Mouse (Mus musculus) MEL (cell line): Measurements from ENCODE around the gene Slc38a7. TPM values are rescaled to one million over a fixed set of nuclear protein-coding genes. Genes with fewer than 3 reads are reported as not detected.
"Not testable (repeated sequence)": the region's sequence is repeated elsewhere in the genome, so short reads cannot be mapped to it uniquely, and the experiment has no call there.

Source experiments
- DNase-seq: peaks from one replicate; pipeline ENCODE4 v3.0.0; 2011; ENCODE audit warnings: low read depth, low spot score
- H3K27ac ChIP-seq: 2 replicates; pipeline ENCODE4 v1.5.1; 2012; ENCODE audit warnings: low read depth, mild to moderate bottlenecking, control low read depth, low read length, moderate library complexity; ENCODE audit not compliant: control insufficient read depth
- H3K27me3 ChIP-seq, 2 experiments: fragments of 150-350 bp in 1 of 2; sonication (generic) in 1 of 2; 2 replicates each; pipeline ENCODE4 v1.6.1; 2012; ENCODE audit warnings: low read length in 2 of 2, mild to moderate bottlenecking in 2 of 2, improper control_type of control experiment in 1 of 2, moderate library complexity in 1 of 2; ENCODE audit not compliant: insufficient read depth in 2 of 2, control insufficient read depth in 1 of 2
- H3K36me3 ChIP-seq, 2 experiments: 2 replicates each; pipeline ENCODE4 v1.6.1; 2012 to 2014; ENCODE audit warnings: low read length in 2 of 2, improper control_type of control experiment in 1 of 2, inconsistent platforms in 1 of 2, mild to moderate bottlenecking in 1 of 2; ENCODE audit not compliant: insufficient read depth in 2 of 2, control insufficient read depth in 1 of 2
- H3K4me1 ChIP-seq, 2 experiments: fragments of 150-350 bp in 1 of 2; sonication (generic) in 1 of 2; 2 replicates each; pipeline ENCODE4 v1.6.1; 2012; ENCODE audit warnings: low read length in 2 of 2, improper control_type of control experiment in 1 of 2, mild to moderate bottlenecking in 1 of 2; ENCODE audit not compliant: insufficient read depth in 2 of 2, control insufficient read depth in 1 of 2
- H3K4me3 ChIP-seq, 2 experiments: fragments of 150-350 bp in 1 of 2; sonication (generic) in 1 of 2; 2 replicates each; pipeline ENCODE4 v1.5.1; 2012; ENCODE audit warnings: low read depth in 2 of 2, low read length in 2 of 2, mild to moderate bottlenecking in 2 of 2, moderate library complexity in 2 of 2, control low read depth in 1 of 2, improper control_type of control experiment in 1 of 2; ENCODE audit not compliant: control insufficient read depth in 1 of 2, insufficient read depth in 1 of 2
- H3K79me2 ChIP-seq: 2 replicates; pipeline ENCODE4 v1.6.1; 2012; ENCODE audit warnings: mild to moderate bottlenecking, low read length, moderate library complexity; ENCODE audit not compliant: control insufficient read depth, poor library complexity, insufficient read depth
- H3K9ac ChIP-seq: 2 replicates; pipeline ENCODE4 v1.6.1; 2012; ENCODE audit warnings: low read depth, mild to moderate bottlenecking, control low read depth, low read length, moderate library complexity; ENCODE audit not compliant: control insufficient read depth, poor library complexity, severe bottlenecking
- H3K9me3 ChIP-seq: fragments of 150-350 bp; sonication (generic); replicated peaks from 2 replicates; pipeline ENCODE4 v1.6.1; 2012; ENCODE audit warnings: mild to moderate bottlenecking, low read length, improper control_type of control experiment, moderate library complexity; ENCODE audit not compliant: insufficient read depth
- CHD1 ChIP-seq: IDR thresholded peaks from 2 replicates; pipeline ENCODE4 v1.6.1; 2012; ENCODE audit warnings: low read depth, mild to moderate bottlenecking, inconsistent platforms, low read length, improper control_type of control experiment
- ETS1 ChIP-seq: IDR thresholded peaks from 2 replicates; pipeline ENCODE4 v1.6.1; 2012; ENCODE audit warnings: low read depth, mild to moderate bottlenecking, inconsistent platforms, low read length, improper control_type of control experiment, moderate library complexity
- GABPA ChIP-seq: IDR thresholded peaks from 2 replicates; pipeline ENCODE4 v1.6.1; 2012; ENCODE audit warnings: low read depth, mild to moderate bottlenecking, inconsistent platforms, low read length, improper control_type of control experiment, moderate library complexity
- JUND ChIP-seq: IDR thresholded peaks from 2 replicates; pipeline ENCODE4 v1.6.1; 2011; ENCODE audit warnings: low read depth, mild to moderate bottlenecking, improper control_type of control experiment, low read length
- MAFK ChIP-seq: IDR thresholded peaks from 2 replicates; pipeline ENCODE4 v1.6.1; 2011; ENCODE audit warnings: low read depth, mild to moderate bottlenecking, low read length, improper control_type of control experiment, borderline replicate concordance
- MXI1 ChIP-seq: IDR thresholded peaks from 2 replicates; pipeline ENCODE4 v1.6.1; 2011; ENCODE audit warnings: mild to moderate bottlenecking, low read depth, low read length, improper control_type of control experiment
- MYB ChIP-seq: IDR thresholded peaks from 2 replicates; pipeline ENCODE4 v1.6.1; 2011; ENCODE audit warnings: mild to moderate bottlenecking, low read depth, low read length, improper control_type of control experiment
- MYC ChIP-seq: IDR thresholded peaks from 2 replicates; pipeline ENCODE4 v1.6.1; 2011; ENCODE audit warnings: low read depth, mild to moderate bottlenecking, low read length, improper control_type of control experiment, moderate library complexity
- NRF1 ChIP-seq: IDR thresholded peaks from 2 replicates; pipeline ENCODE4 v1.6.1; 2014; ENCODE audit warnings: low read depth, mild to moderate bottlenecking, inconsistent platforms, low read length, improper control_type of control experiment, moderate library complexity; ENCODE audit not compliant: poor library complexity, insufficient read depth, severe bottlenecking
- POLR2A ChIP-seq, 2 experiments: IDR thresholded peaks; 2 replicates each; pipeline ENCODE4 v1.6.1; 2011 to 2012; ENCODE audit warnings: low read length in 2 of 2, mild to moderate bottlenecking in 2 of 2, control low read depth in 1 of 2, improper control_type of control experiment in 1 of 2, low read depth in 1 of 2, moderate library complexity in 1 of 2; ENCODE audit not compliant: control insufficient read depth in 1 of 2, insufficient read depth in 1 of 2, poor library complexity in 1 of 2
- RAD21 ChIP-seq: IDR thresholded peaks from 2 replicates; pipeline ENCODE4 v1.6.1; 2011; ENCODE audit warnings: mild to moderate bottlenecking, low read depth, low read length, improper control_type of control experiment
- TAL1 ChIP-seq: IDR thresholded peaks from 2 replicates; pipeline ENCODE4 v1.6.1; 2012; ENCODE audit warnings: mild to moderate bottlenecking, inconsistent platforms, low read length, moderate library complexity, mixed read lengths
- TBP ChIP-seq: IDR thresholded peaks from 2 replicates; pipeline ENCODE4 v1.8.0; 2011; ENCODE audit warnings: low read depth, low read length, improper control_type of control experiment
- UBTF ChIP-seq: IDR thresholded peaks from 2 replicates; pipeline ENCODE4 v1.6.1; 2012; ENCODE audit warnings: low read depth, mild to moderate bottlenecking, inconsistent platforms, low read length, improper control_type of control experiment, moderate library complexity, borderline replicate concordance; ENCODE audit not compliant: insufficient read depth
- ZC3H11A ChIP-seq: IDR thresholded peaks from 2 replicates; pipeline ENCODE4 v1.6.1; 2012; ENCODE audit warnings: low read depth, mild to moderate bottlenecking, inconsistent platforms, low read length, improper control_type of control experiment
- ZKSCAN1 ChIP-seq: IDR thresholded peaks from 2 replicates; pipeline ENCODE4 v1.6.1; 2012; ENCODE audit warnings: low read depth, mild to moderate bottlenecking, inconsistent platforms, low read length, improper control_type of control experiment, moderate library complexity
- polyA plus RNA-seq, 2 experiments: library from polyadenylated mRNA; stranded (reverse) in 1 of 2; unstranded in 1 of 2; fragments of >175 nt in 1 of 2; fragments of >200 nt in 1 of 2; gene quantifications; 2 replicates each; pipeline versions ENCODE4 v1.2.1 to v1.2.4; 2012; ENCODE audit warnings: low replicate concordance in 2 of 2, low read depth in 1 of 2; ENCODE audit not compliant: insufficient read length in 2 of 2, insufficient read depth in 1 of 2, missing spikeins in 1 of 2
- total RNA-seq: library from RNA; depleted of rRNA; stranded (reverse); fragments of 300-350 nt; gene quantifications from 2 replicates; pipeline ENCODE4 v1.2.3, GENCODE M21; 2012

Slc38a7 gene
- total and polyA plus RNA-seq, 3 experiments, result 2.5 to 6.5 TPM; not detected in 1

GRCm38 (mm10) chr8:95830144-95830543, 23.2 kb downstream of the Slc38a7 start:
- H3K27me3 ChIP-seq, result no peaks in the 10 kb centered on the region
- TF ChIP-seq TBP (no peak), NRF1 (no peak), UBTF (no peak), MAFK (no peak), JUND (no peak), ZKSCAN1 (no peak), GABPA (no peak)
- peaks cover 0 to 10% of the 10 kb centered on the region in 2 experiments; a peak in 1 of 4 replicates for H3K4me1 ChIP-seq
- H3K36me3 ChIP-seq, result peaks cover 0 to 3% of the 10 kb centered on the region in 2 experiments; a peak in 2 of 4 replicates
- no peak overlapping the region for H3K27ac ChIP-seq
- H3K9ac ChIP-seq, result no peak overlapping the region
- H3K4me3 ChIP-seq, result no peak overlapping the region
- H3K9me3 ChIP-seq, result no peaks in the 10 kb centered on the region
- DNase-seq, result no peak
- H3K79me2 ChIP-seq, result no peaks in the 10 kb centered on the region

GRCm38 (mm10) chr8:95825162-95825561, 28.2 kb downstream of the Slc38a7 start, which contains the start of gene Sap18b:
Sap18b (plus strand) TSS chr8:95825346.
- not testable (repeated sequence) for DNase-seq, H3K4me1 ChIP-seq, H3K4me3 ChIP-seq, H3K9me3 ChIP-seq, H3K27ac ChIP-seq, H3K9ac ChIP-seq, H3K36me3 ChIP-seq, H3K79me2 ChIP-seq, H3K27me3 ChIP-seq

GRCm38 (mm10) chr8:95822699-95823098, 30.6 kb downstream of the Slc38a7 start:
- no peak for DNase-seq
- H3K27me3 ChIP-seq, result no peaks in the 10 kb centered on the region
- no peak overlapping the region for H3K9ac ChIP-seq
- no peaks in the 10 kb centered on the region for H3K79me2 ChIP-seq
- H3K27ac ChIP-seq, result no peak overlapping the region
- H3K4me3 ChIP-seq, result no peak overlapping the region
- H3K9me3 ChIP-seq, result no peaks in the 10 kb centered on the region
- H3K4me1 ChIP-seq, result no peaks in the 10 kb centered on the region
- no peaks in the 10 kb centered on the region for H3K36me3 ChIP-seq
- TF ChIP-seq UBTF (no peak), ETS1 (no peak), POLR2A (IDR thresholded peaks at IDR 0.05; ENCODE audit: control insufficient read depth in 1 of 2, insufficient read depth in 1 of 2, low read depth in 1 of 2, low read length in 2 of 2, poor library complexity in 1 of 2) (no peak), RAD21 (no peak), TAL1 (no peak), MXI1 (no peak), MYB (no peak), CHD1 (no peak), MYC (no peak), ZC3H11A (no peak)
- TF ChIP-seq, all 39 proteins: peak for 0
